Mouse (Mus musculus) telencephalon, adult 2 months (tissue): ENCODE results near the gene Grtp1.

Experiments used
- DNase-seq: peaks from one replicate; pipeline ENCODE4 v3.0.0-alpha.2; 2011; ENCODE audit warnings: low read depth, low spot score

Grtp1 gene

GRCm38 (mm10) chr8:13204371-13205140, 4.1 kb upstream of the Grtp1 start:
- DNase-seq: no peak

- DNase-seq: no peak
Measured at GRCm38 (mm10) chr8:13203472-13203871, 3.1 kb upstream of the Grtp1 start.

GRCm38 (mm10) chr8:13202806-13203205, 2.4 kb upstream of the Grtp1 start:
- no peak for DNase-seq

GRCm38 (mm10) chr8:13202041-13202440, 1.6 kb upstream of the Grtp1 start:
- no peak for DNase-seq

- no peak for DNase-seq
Measured at GRCm38 (mm10) chr8:13201013-13201334, 554 bp upstream of the Grtp1 start.

- DNase-seq: no peak
Measured at GRCm38 (mm10) chr8:13199385-13200061, 897 bp downstream of the Grtp1 start.

GRCm38 (mm10) chr8:13197493-13197892, 2.9 kb downstream of the Grtp1 start:
- no peak for DNase-seq

GRCm38 (mm10) chr8:13194818-13195217, 5.6 kb downstream of the Grtp1 start:
- DNase-seq: no peak

GRCm38 (mm10) chr8:13190235-13190634, 10.2 kb downstream of the Grtp1 start:
- DNase-seq: no peak

- DNase-seq: no peak
Measured at GRCm38 (mm10) chr8:13188857-13189256, 11.6 kb downstream of the Grtp1 start.

GRCm38 (mm10) chr8:13188052-13188555, 12.3 kb downstream of the Grtp1 start:
- DNase-seq: no peak

GRCm38 (mm10) chr8:13187638-13188037, 12.8 kb downstream of the Grtp1 start:
- DNase-seq: no peak

GRCm38 (mm10) chr8:13187229-13187628, 13.2 kb downstream of the Grtp1 start:
- DNase-seq: no peak

- DNase-seq: no peak
Measured at GRCm38 (mm10) chr8:13186819-13187218, 13.6 kb downstream of the Grtp1 start.

GRCm38 (mm10) chr8:13181691-13181976, 18.8 kb downstream of the Grtp1 start:
- DNase-seq: no peak

- no peak for DNase-seq
Measured at GRCm38 (mm10) chr8:13180911-13181690, 19.3 kb downstream of the Grtp1 start.

GRCm38 (mm10) chr8:13180408-13180807, 20.0 kb downstream of the Grtp1 start:
- no peak for DNase-seq

GRCm38 (mm10) chr8:13179948-13180347, 20.5 kb downstream of the Grtp1 start:
- DNase-seq: no peak

GRCm38 (mm10) chr8:13179482-13179881, 20.9 kb downstream of the Grtp1 start:
- DNase-seq: no peak

- no peak for DNase-seq
Measured at GRCm38 (mm10) chr8:13178137-13178536, 22.3 kb downstream of the Grtp1 start.

- no peak for DNase-seq
Measured at GRCm38 (mm10) chr8:13177173-13177852, 23.1 kb downstream of the Grtp1 start.

- no peak for DNase-seq
Measured at GRCm38 (mm10) chr8:13175650-13176049, 24.8 kb downstream of the Grtp1 start.
